Mouse (Mus musculus) G1E (cell line): Measurements from ENCODE around the gene Hist1h4h. TPM values are rescaled to one million over a fixed set of nuclear protein-coding genes. Genes with fewer than 3 reads are reported as not detected.
"Not testable (repeated sequence)": the region's sequence is repeated elsewhere in the genome, so short reads cannot be mapped to it uniquely, and the experiment has no call there.

Experiments used
- ATAC-seq: 2 replicates; pipeline ENCODE4 v1.8.0; 2016; ENCODE audit warnings: mild to moderate bottlenecking; ENCODE audit not compliant: insufficient number of reproducible peaks, poor library complexity, low FRiP score, severe bottlenecking; ENCODE audit errors: extremely low read depth
- DNase-seq: peaks from one replicate; pipeline ENCODE4 v3.0.0; 2012; ENCODE audit warnings: low spot score
- H3K27me3 ChIP-seq: 2 replicates; pipeline ENCODE4 v1.6.1; 2012; ENCODE audit warnings: mild to moderate bottlenecking, low read length, inconsistent platforms; ENCODE audit not compliant: insufficient read depth
- H3K36me3 ChIP-seq: replicated peaks from 2 replicates; pipeline ENCODE3; 2012; ENCODE audit warnings: mild to moderate bottlenecking, inconsistent platforms
- H3K4me1 ChIP-seq: 2 replicates; pipeline ENCODE4 v1.6.1; 2012; ENCODE audit warnings: low read depth, low read length, inconsistent platforms, mixed read lengths; ENCODE audit not compliant: insufficient read depth
- H3K4me3 ChIP-seq: 2 replicates; pipeline ENCODE4 v1.5.1; 2012; ENCODE audit warnings: low read depth, mild to moderate bottlenecking, inconsistent platforms, low read length, moderate library complexity, mixed read lengths
- H3K9me3 ChIP-seq: replicated peaks from 2 replicates; pipeline ENCODE4 v1.6.1; 2012; ENCODE audit warnings: inconsistent platforms
- CTCF ChIP-seq: IDR thresholded peaks from 2 replicates; pipeline ENCODE4 v1.5.1; 2012; ENCODE audit warnings: low read depth, low read length, inconsistent platforms, mixed read lengths
- GATA1 ChIP-seq: IDR thresholded peaks from 2 replicates; pipeline ENCODE4 v1.6.1; 2012; ENCODE audit warnings: borderline replicate concordance, low read length, inconsistent platforms, mixed read lengths
- POLR2AphosphoS5 ChIP-seq: IDR thresholded peaks from 2 replicates; pipeline ENCODE4 v1.6.1; 2012; ENCODE audit warnings: low read depth, low read length, inconsistent platforms; ENCODE audit not compliant: insufficient replicate concordance
- polyA plus RNA-seq: library from polyadenylated mRNA; stranded (reverse); fragments of >175 nt; gene quantifications from 2 replicates; pipeline ENCODE4 v1.2.3, GENCODE M21; 2012
- total RNA-seq, 2 experiments: library from RNA; stranded (forward) in 1 of 2; stranded (reverse) in 1 of 2; fragments of 200-1000 nt in 1 of 2; fragments of >200 nt in 1 of 2; fragmentation: Nextera tagmentation in 1 of 2; gene quantifications; 2 replicates each; pipeline ENCODE4 v1.2.3; 2014 to 2017

Gene Hist1h4h
- total and polyA plus RNA-seq, 3 experiments = 11.0 to 843 (median 309) TPM

- not testable (repeated sequence) for H3K27me3 ChIP-seq, H3K36me3 ChIP-seq, H3K9me3 ChIP-seq, DNase-seq, ATAC-seq
- peak overlapping the region; percentile 58; the same call in 1 of the 2 replicates for H3K4me3 ChIP-seq
- peak; percentile 99 for TF ChIP-seq POLR2AphosphoS5
- peaks cover 13% of the 10 kb centered on the region for H3K4me1 ChIP-seq
Measured at GRCm38 (mm10) chr13:23570261-23571021, 39.6 kb downstream of the Hist1h4h start.

- Histone ChIP-seq H3K4me1 (peaks cover 13% of the 10 kb centered on the region; the same call in 1 of the 2 replicates), H3K36me3 (no peaks in the 10 kb centered on the region), H3K27me3 (no peaks in the 10 kb centered on the region), H3K4me3 (peak within 1 kb of the TSS; percentile 64; the same call in 1 of the 2 replicates), H3K9me3 (no peaks in the 10 kb centered on the region)
- TF ChIP-seq POLR2AphosphoS5 (no peak; the same call in 1 of the 2 replicates), CTCF (no peak)
- peak; percentile 56 for DNase-seq
- peak; percentile 75 for ATAC-seq
Measured at GRCm38 (mm10) chr13:23571022-23571503, 40.2 kb downstream of the Hist1h4h start, which contains the start of the genes Hist1h2ae and Hist1h2bg. TSS of gene Hist1h2ae (minus strand) at chr13:23571220. TSS of gene Hist1h2bg (plus strand) at chr13:23571396.

GRCm38 (mm10) chr13:23571504-23572217 is 40.8 kb downstream of the Hist1h4h start:
- not testable (repeated sequence) for DNase-seq, H3K36me3 ChIP-seq, H3K9me3 ChIP-seq, H3K27me3 ChIP-seq, ATAC-seq
- Histone ChIP-seq H3K4me3 (peak overlapping the region; percentile 64; the same call in 1 of the 2 replicates), H3K4me1 (peaks cover 18% of the 10 kb centered on the region)
- peak; percentile 95; the same call in 1 of the 2 replicates for TF ChIP-seq POLR2AphosphoS5

GRCm38 (mm10) chr13:23572218-23573033 is 41.6 kb downstream of the Hist1h4h start:
- Histone ChIP-seq H3K4me1 (peaks cover 26% of the 10 kb centered on the region), H3K4me3 (peak overlapping the region; percentile 15; the same call in 1 of the 2 replicates), H3K9me3 (no peaks in the 10 kb centered on the region), H3K36me3 (no peaks in the 10 kb centered on the region), H3K27me3 (no peaks in the 10 kb centered on the region)
- TF ChIP-seq GATA1 = no peak
- peak; percentile 97; the same call in 1 of the 2 replicates for TF ChIP-seq POLR2AphosphoS5
- DNase-seq = no peak
- ATAC-seq = no peak

GRCm38 (mm10) chr13:23573034-23573897 is 42.4 kb downstream of the Hist1h4h start:
- H3K36me3 ChIP-seq, H3K27me3 ChIP-seq, DNase-seq, ATAC-seq, H3K9me3 ChIP-seq: not testable (repeated sequence)
- H3K4me1 ChIP-seq = peaks cover 23% of the 10 kb centered on the region
- H3K4me3 ChIP-seq = peak overlapping the region; percentile 64; the same call in 1 of the 2 replicates

- H3K4me1 ChIP-seq = peaks cover 23% of the 10 kb centered on the region
- not testable (repeated sequence) for H3K27me3 ChIP-seq, H3K9me3 ChIP-seq, H3K36me3 ChIP-seq
- ATAC-seq (peak; percentile 70), DNase-seq (peak; percentile 70)
- peak within 1 kb of the TSS; percentile 64; the same call in 1 of the 2 replicates for H3K4me3 ChIP-seq
Measured at GRCm38 (mm10) chr13:23573898-23574524, 43.2 kb downstream of the Hist1h4h start, which contains the start of the genes Hist1h2bf and Hist1h2ad. TSS of gene Hist1h2bf (minus strand) at chr13:23574196. TSS of gene Hist1h2ad (plus strand) at chr13:23574381.
